Mouse (Mus musculus): ENCODE measurements around the gene A230050P20Rik.

The A230050P20Rik gene

GRCm38 (mm10) chr9:20875021-20875790 is 6.8 kb downstream of the A230050P20Rik start:
- no peak for DNase-seq

GRCm38 (mm10) chr9:20876318-20877117 is 8.1 kb downstream of the A230050P20Rik start:
- no peak for DNase-seq

- DNase-seq, result no peak
Observed at GRCm38 (mm10) chr9:20877118-20878040, 8.9 kb downstream of the A230050P20Rik start.

- DNase-seq, result peak; percentile 99
Observed at GRCm38 (mm10) chr9:20878041-20878709, 9.7 kb downstream of the A230050P20Rik start.

- peak; percentile 64 for DNase-seq
Observed at GRCm38 (mm10) chr9:20878710-20879065, 10.2 kb downstream of the A230050P20Rik start.

- no peak for DNase-seq
Observed at GRCm38 (mm10) chr9:20879097-20879792, 10.8 kb downstream of the A230050P20Rik start, which contains the start of gene Angptl6. Angptl6 (minus strand) TSS chr9:20879727.

- DNase-seq, result no peak
Observed at GRCm38 (mm10) chr9:20886563-20886962, 18.1 kb downstream of the A230050P20Rik start.

GRCm38 (mm10) chr9:20887191-20887590 is 18.7 kb downstream of the A230050P20Rik start:
- no peak for DNase-seq

GRCm38 (mm10) chr9:20887704-20888385 is 19.4 kb downstream of the A230050P20Rik start, which contains the start of gene Ppan:
Ppan (plus strand) TSS chr9:20888175.
- peak; percentile 93 for DNase-seq

- no peak for DNase-seq
Observed at GRCm38 (mm10) chr9:20888386-20888765, 19.9 kb downstream of the A230050P20Rik start.

- no peak for DNase-seq
Observed at GRCm38 (mm10) chr9:20889185-20890141, 21.0 kb downstream of the A230050P20Rik start.

- no peak for DNase-seq
Observed at GRCm38 (mm10) chr9:20890411-20890810, 22.0 kb downstream of the A230050P20Rik start.

- no peak for DNase-seq
Observed at GRCm38 (mm10) chr9:20891339-20892103, 23.1 kb downstream of the A230050P20Rik start.

GRCm38 (mm10) chr9:20892104-20892653 is 23.7 kb downstream of the A230050P20Rik start:
- DNase-seq, result no peak

- DNase-seq, result no peak
Observed at GRCm38 (mm10) chr9:20893069-20893468, 24.6 kb downstream of the A230050P20Rik start.

- DNase-seq, result no peak
Observed at GRCm38 (mm10) chr9:20893590-20894343, 25.3 kb downstream of the A230050P20Rik start.

- DNase-seq, result no peak
Observed at GRCm38 (mm10) chr9:20894629-20895028, 26.2 kb downstream of the A230050P20Rik start.

GRCm38 (mm10) chr9:20895382-20895781 is 26.9 kb downstream of the A230050P20Rik start:
- DNase-seq, result no peak

Data from thymus, postnatal 14 days (tissue).